Mouse (Mus musculus): ENCODE results near the gene Efemp2.

GRCm38 (mm10) chr19:5473720-5474119 lies at the start of gene Efemp2:
- TF ChIP-seq CTCF (IDR thresholded peaks at IDR 0.05; ENCODE audit: control insufficient read depth, insufficient read depth, low read length) (no peak), POLR2A (IDR thresholded peaks at IDR 0.05; ENCODE audit: borderline replicate concordance, control insufficient read depth, low read depth, low read length) (peak; percentile 33; the same call in 1 of the 2 replicates)
